Mouse (Mus musculus): ENCODE results near the gene Gadd45a. TPM values are rescaled to one million over a fixed set of nuclear protein-coding genes. Genes with fewer than 3 reads are reported as not detected.

Gadd45a gene
- 14.5 and 17.7 TPM in 2 replicates for polyA plus RNA-seq (2015; fragmentation: Nextera tagmentation; extraction: Ambion mirVana)

- Histone ChIP-seq H3K4me2 (ENCODE audit: low read depth, low read length) (peak within 1 kb of the TSS; percentile 80), H3K9ac (ENCODE audit: low read length) (peak within 1 kb of the TSS; percentile 89), H3K4me3 (ENCODE audit: low read length) (peak within 1 kb of the TSS; percentile 89), H3K4me1 (replicated peaks; ENCODE audit: control insufficient read depth, insufficient read depth, low read length) (peaks cover 11% of the 10 kb centered on the region), H3K9me3 (ENCODE audit: control insufficient read depth, low read length) (no peaks in the 10 kb centered on the region), H3K27me3 (ENCODE audit: control insufficient read depth, insufficient read depth, low read depth, low read length) (no peaks in the 10 kb centered on the region), H3K27ac (ENCODE audit: low read length) (peak within 1 kb of the TSS; percentile 96), H3K36me3 (ENCODE audit: control insufficient read depth, insufficient read depth, low read length) (no peaks in the 10 kb centered on the region)
- peak; percentile 98 for ATAC-seq (ENCODE audit: low read depth)
- WGBS, result under 1% methylated on average over 66 of the region's 69 CpGs
These were observed at the start of gene Gadd45a for GRCm38 (mm10) chr6:67036837-67037628. Gadd45a (minus strand) TSS chr6:67037457.

GRCm38 (mm10) chr6:67085850-67086437 lies 48.7 kb upstream of the Gadd45a start:
- H3K36me3 ChIP-seq (ENCODE audit: control insufficient read depth, insufficient read depth, low read length), result no peaks in the 10 kb centered on the region
- H3K4me2 ChIP-seq (ENCODE audit: low read depth, low read length), result no peak overlapping the region
- no peak for ATAC-seq (ENCODE audit: low read depth)
- 84% methylated on average over 9 of the region's 9 CpGs for WGBS
- H3K27ac ChIP-seq (ENCODE audit: low read length), result no peak overlapping the region
- no peaks in the 10 kb centered on the region for H3K9me3 ChIP-seq (ENCODE audit: control insufficient read depth, low read length)
- H3K4me3 ChIP-seq (ENCODE audit: low read length), result no peak overlapping the region
- no peaks in the 10 kb centered on the region for H3K27me3 ChIP-seq (ENCODE audit: control insufficient read depth, insufficient read depth, low read depth, low read length)
- H3K4me1 ChIP-seq (replicated peaks; ENCODE audit: control insufficient read depth, insufficient read depth, low read length), result no peaks in the 10 kb centered on the region
- H3K9ac ChIP-seq (ENCODE audit: low read length), result no peak overlapping the region

- WGBS, result 83% methylated on average over 2 of the region's 2 CpGs
- no peaks in the 10 kb centered on the region for H3K36me3 ChIP-seq (ENCODE audit: control insufficient read depth, insufficient read depth, low read length)
- H3K9me3 ChIP-seq (ENCODE audit: control insufficient read depth, low read length), result no peaks in the 10 kb centered on the region
- no peak for ATAC-seq (ENCODE audit: low read depth)
- no peaks in the 10 kb centered on the region for H3K27me3 ChIP-seq (ENCODE audit: control insufficient read depth, insufficient read depth, low read depth, low read length)
- no peak overlapping the region for H3K9ac ChIP-seq (ENCODE audit: low read length)
- H3K4me3 ChIP-seq (ENCODE audit: low read length), result no peak overlapping the region
- no peak overlapping the region for H3K27ac ChIP-seq (ENCODE audit: low read length)
- H3K4me2 ChIP-seq (ENCODE audit: low read depth, low read length), result no peak overlapping the region
- no peaks in the 10 kb centered on the region for H3K4me1 ChIP-seq (replicated peaks; ENCODE audit: control insufficient read depth, insufficient read depth, low read length)
These were observed 47.2 kb upstream of the Gadd45a start for GRCm38 (mm10) chr6:67084465-67084864.

- Histone ChIP-seq H3K4me3 (ENCODE audit: low read length) (no peak overlapping the region), H3K4me2 (ENCODE audit: low read depth, low read length) (no peak overlapping the region), H3K9me3 (ENCODE audit: control insufficient read depth, low read length) (no peaks in the 10 kb centered on the region), H3K27ac (ENCODE audit: low read length) (no peak overlapping the region), H3K27me3 (ENCODE audit: control insufficient read depth, insufficient read depth, low read depth, low read length) (no peaks in the 10 kb centered on the region), H3K36me3 (ENCODE audit: control insufficient read depth, insufficient read depth, low read length) (no peaks in the 10 kb centered on the region), H3K9ac (ENCODE audit: low read length) (no peak overlapping the region), H3K4me1 (replicated peaks; ENCODE audit: control insufficient read depth, insufficient read depth, low read length) (peaks cover 13% of the 10 kb centered on the region)
- 89% methylated on average over 4 of the region's 4 CpGs for WGBS
- no peak for ATAC-seq (ENCODE audit: low read depth)
These were observed 43.9 kb upstream of the Gadd45a start for GRCm38 (mm10) chr6:67081141-67081540.

- Histone ChIP-seq H3K27ac (ENCODE audit: low read length) (no peak overlapping the region), H3K4me3 (ENCODE audit: low read length) (no peak overlapping the region), H3K9me3 (ENCODE audit: control insufficient read depth, low read length) (no peaks in the 10 kb centered on the region), H3K27me3 (ENCODE audit: control insufficient read depth, insufficient read depth, low read depth, low read length) (no peaks in the 10 kb centered on the region), H3K36me3 (ENCODE audit: control insufficient read depth, insufficient read depth, low read length) (no peaks in the 10 kb centered on the region), H3K4me1 (replicated peaks; ENCODE audit: control insufficient read depth, insufficient read depth, low read length) (peaks cover 25% of the 10 kb centered on the region), H3K9ac (ENCODE audit: low read length) (no peak overlapping the region), H3K4me2 (ENCODE audit: low read depth, low read length) (no peak overlapping the region)
- 75% methylated on average over 3 of the region's 3 CpGs for WGBS
- no peak for ATAC-seq (ENCODE audit: low read depth)
These were observed 40.8 kb upstream of the Gadd45a start for GRCm38 (mm10) chr6:67078076-67078475.

- Histone ChIP-seq H3K27me3 (ENCODE audit: control insufficient read depth, insufficient read depth, low read depth, low read length) (no peaks in the 10 kb centered on the region), H3K4me2 (ENCODE audit: low read depth, low read length) (no peak overlapping the region), H3K36me3 (ENCODE audit: control insufficient read depth, insufficient read depth, low read length) (no peaks in the 10 kb centered on the region), H3K9ac (ENCODE audit: low read length) (no peak overlapping the region), H3K27ac (ENCODE audit: low read length) (peak overlapping the region; percentile 30; the same call in 1 of the 2 replicates), H3K4me1 (replicated peaks; ENCODE audit: control insufficient read depth, insufficient read depth, low read length) (peaks cover 28% of the 10 kb centered on the region), H3K4me3 (ENCODE audit: low read length) (no peak overlapping the region), H3K9me3 (ENCODE audit: control insufficient read depth, low read length) (no peaks in the 10 kb centered on the region)
- WGBS, result 16% methylated on average over 3 of the region's 3 CpGs
- peak; percentile 63 for ATAC-seq (ENCODE audit: low read depth)
These were observed 40.2 kb upstream of the Gadd45a start for GRCm38 (mm10) chr6:67077477-67077876.

- H3K27ac ChIP-seq (ENCODE audit: low read length), result no peak overlapping the region
- H3K4me2 ChIP-seq (ENCODE audit: low read depth, low read length), result no peak overlapping the region
- peaks cover 28% of the 10 kb centered on the region for H3K4me1 ChIP-seq (replicated peaks; ENCODE audit: control insufficient read depth, insufficient read depth, low read length)
- H3K4me3 ChIP-seq (ENCODE audit: low read length), result no peak overlapping the region
- no peaks in the 10 kb centered on the region for H3K27me3 ChIP-seq (ENCODE audit: control insufficient read depth, insufficient read depth, low read depth, low read length)
- H3K36me3 ChIP-seq (ENCODE audit: control insufficient read depth, insufficient read depth, low read length), result no peaks in the 10 kb centered on the region
- WGBS, result 45% methylated on average over 1 of the region's 1 CpGs
- H3K9me3 ChIP-seq (ENCODE audit: control insufficient read depth, low read length), result no peaks in the 10 kb centered on the region
- ATAC-seq (ENCODE audit: low read depth), result no peak
- H3K9ac ChIP-seq (ENCODE audit: low read length), result no peak overlapping the region
These were observed 39.1 kb upstream of the Gadd45a start for GRCm38 (mm10) chr6:67076348-67076747.

GRCm38 (mm10) chr6:67074868-67075267 lies 37.6 kb upstream of the Gadd45a start:
- Histone ChIP-seq H3K4me2 (ENCODE audit: low read depth, low read length) (no peak overlapping the region), H3K27ac (ENCODE audit: low read length) (no peak overlapping the region), H3K9ac (ENCODE audit: low read length) (no peak overlapping the region), H3K36me3 (ENCODE audit: control insufficient read depth, insufficient read depth, low read length) (no peaks in the 10 kb centered on the region), H3K4me3 (ENCODE audit: low read length) (no peak overlapping the region), H3K27me3 (ENCODE audit: control insufficient read depth, insufficient read depth, low read depth, low read length) (no peaks in the 10 kb centered on the region), H3K9me3 (ENCODE audit: control insufficient read depth, low read length) (no peaks in the 10 kb centered on the region), H3K4me1 (replicated peaks; ENCODE audit: control insufficient read depth, insufficient read depth, low read length) (peaks cover 33% of the 10 kb centered on the region)
- ATAC-seq (ENCODE audit: low read depth), result no peak

- peaks cover 42% of the 10 kb centered on the region for H3K4me1 ChIP-seq (replicated peaks; ENCODE audit: control insufficient read depth, insufficient read depth, low read length)
- WGBS, result 62% methylated on average over 5 of the region's 5 CpGs
- H3K27ac ChIP-seq (ENCODE audit: low read length), result no peak overlapping the region
- H3K9ac ChIP-seq (ENCODE audit: low read length), result no peak overlapping the region
- no peaks in the 10 kb centered on the region for H3K9me3 ChIP-seq (ENCODE audit: control insufficient read depth, low read length)
- no peaks in the 10 kb centered on the region for H3K36me3 ChIP-seq (ENCODE audit: control insufficient read depth, insufficient read depth, low read length)
- H3K4me3 ChIP-seq (ENCODE audit: low read length), result no peak overlapping the region
- ATAC-seq (ENCODE audit: low read depth), result no peak
- no peak overlapping the region for H3K4me2 ChIP-seq (ENCODE audit: low read depth, low read length)
- H3K27me3 ChIP-seq (ENCODE audit: control insufficient read depth, insufficient read depth, low read depth, low read length), result no peaks in the 10 kb centered on the region
These were observed 36.7 kb upstream of the Gadd45a start for GRCm38 (mm10) chr6:67073929-67074328.

All from lung, embryonic 16.5 days (tissue).